Mouse (Mus musculus): ENCODE data around the gene Eif4g1. TPM values are rescaled to one million over a fixed set of nuclear protein-coding genes. Genes with fewer than 3 reads are reported as not detected.

The Eif4g1 gene
- total RNA-seq, 2 experiments from 2014 or later = 395 to 402 TPM

- no peak for DNase-seq
- intact Hi-C loops (cut with DNase I) = no loop called here
Measured at GRCm38 (mm10) chr16:20722736-20723135, 54.6 kb downstream of the Eif4g1 start.

GRCm38 (mm10) chr16:20723247-20723646 lies 55.1 kb downstream of the Eif4g1 start:
- no peak for DNase-seq
- intact Hi-C loops (cut with DNase I) = no loop called here

- peak in 1 of 2 experiments; percentile 64 for DNase-seq
- intact Hi-C loops (cut with DNase I) = loop anchor here (2.0 kb wide), 1 partner anchor 40 kb away; no protein-coding TSS in a partner anchor
Measured at GRCm38 (mm10) chr16:20724338-20724748, 56.2 kb downstream of the Eif4g1 start.

- intact Hi-C loops (cut with DNase I) = loop anchor here (2.0 kb wide), 1 partner anchor 39 kb away; no protein-coding TSS in a partner anchor
- DNase-seq = no peak
Measured at GRCm38 (mm10) chr16:20725321-20725720, 57.2 kb downstream of the Eif4g1 start.

GRCm38 (mm10) chr16:20725750-20726149 lies 57.6 kb downstream of the Eif4g1 start:
- intact Hi-C loops (cut with DNase I) = loop anchor here (2.0 kb wide), 1 partner anchor 39 kb away; no protein-coding TSS in a partner anchor
- DNase-seq = no peak

- no peak for DNase-seq
- intact Hi-C loops (cut with DNase I) = no loop called here
Measured at GRCm38 (mm10) chr16:20726384-20726783, 58.3 kb downstream of the Eif4g1 start.

GRCm38 (mm10) chr16:20730293-20730711 lies 62.2 kb downstream of the Eif4g1 start:
- no peak for DNase-seq

GRCm38 (mm10) chr16:20731688-20732087 lies 63.6 kb downstream of the Eif4g1 start:
- intact Hi-C loops (cut with DNase I) = no loop called here
- no peak for DNase-seq

More at GRCm38 (mm10) chr16:20730293-20730711, 62.2 kb downstream of the Eif4g1 start:
- intact Hi-C loops (cut with DNase I) = no loop called here

- intact Hi-C loops (cut with DNase I) = no loop called here
- DNase-seq = no peak
Measured at GRCm38 (mm10) chr16:20732251-20732924, 64.3 kb downstream of the Eif4g1 start.

GRCm38 (mm10) chr16:20732925-20733730 lies 65.0 kb downstream of the Eif4g1 start, which contains the start of gene Chrd:
Chrd (plus strand) TSS chr16:20733127.
- peak; percentile 66 for DNase-seq

GRCm38 (mm10) chr16:20733731-20734730 lies 65.9 kb downstream of the Eif4g1 start, which contains the start of gene Thpo:
Thpo (minus strand) TSS chr16:20734511.
- DNase-seq = no peak
- intact Hi-C loops (cut with DNase I) = no loop called here

More at GRCm38 (mm10) chr16:20732925-20733730, 65.0 kb downstream of the Eif4g1 start, which contains the start of gene Chrd:
- intact Hi-C loops (cut with DNase I) = no loop called here

- DNase-seq = no peak
- intact Hi-C loops (cut with DNase I) = no loop called here
Measured at GRCm38 (mm10) chr16:20735651-20736050, 67.5 kb downstream of the Eif4g1 start.

GRCm38 (mm10) chr16:20736168-20736567 lies 68.1 kb downstream of the Eif4g1 start:
- intact Hi-C loops (cut with DNase I) = no loop called here
- no peak for DNase-seq

- no peak for DNase-seq
- intact Hi-C loops (cut with DNase I) = no loop called here
Measured at GRCm38 (mm10) chr16:20736823-20737222, 68.7 kb downstream of the Eif4g1 start.

GRCm38 (mm10) chr16:20739845-20740244 lies 71.7 kb downstream of the Eif4g1 start:
- no peak for DNase-seq
- intact Hi-C loops (cut with DNase I) = no loop called here

Other genes starting within 250 kb of the Eif4g1 start
- 10 to 100 TPM; 60.7 to 61.2 TPM for gene Abcc5, start 241.9 kb upstream of the Eif4g1 start, total RNA-seq (2021)
- 10 to 100 TPM; 44.2 to 56.1 TPM for gene Eif2b5, start 169.5 kb upstream of the Eif4g1 start, total RNA-seq (2021)
- gene Dvl3, start 151.3 kb upstream of the Eif4g1 start, total RNA-seq (2021) = 10 to 100 TPM; 27.8 to 28.8 TPM
- gene Ap2m1, start 132.8 kb upstream of the Eif4g1 start, total RNA-seq (2021) = 100 to 1,000 TPM; 133 to 135 TPM
- gene Abcf3, start 119.7 kb upstream of the Eif4g1 start, total RNA-seq (2021) = 10 to 100 TPM; 51.0 to 69.7 TPM
- gene Vwa5b2, start 78.8 kb upstream of the Eif4g1 start, total RNA-seq (2021) = not detected
- gene Eef1akmt4, start 56.7 kb upstream of the Eif4g1 start, total RNA-seq (2021) = 1 to 10 TPM; 3.7 to 5.5 TPM
- gene Gm49333, start 56.7 kb upstream of the Eif4g1 start, total RNA-seq (2021) = not detected
- 10 to 100 TPM; 12.7 to 15.8 TPM for gene Alg3, start 56.6 kb upstream of the Eif4g1 start, total RNA-seq (2021)
- gene Camk2n2, start 47.0 kb upstream of the Eif4g1 start, total RNA-seq (2021) = 1 to 10 TPM; 1.0 to 1.3 TPM
- under 1 TPM; 0.30 to 0.41 TPM for gene Ece2, start 38.5 kb upstream of the Eif4g1 start, total RNA-seq (2021)
- 100 to 1,000 TPM; 189 to 197 TPM for gene Psmd2, start 16.7 kb upstream of the Eif4g1 start, total RNA-seq (2021)
- gene Fam131a, start 24.9 kb downstream of the Eif4g1 start, total RNA-seq (2021) = 10 to 100 TPM; 50.1 to 79.3 TPM
- gene Polr2h, start 49.4 kb downstream of the Eif4g1 start, total RNA-seq (2021) = 1 to 10 TPM; 7.7 to 9.3 TPM
- gene Clcn2, start 49.4 kb downstream of the Eif4g1 start, total RNA-seq (2021) = 1 to 10 TPM in 1 of 2 experiments, under 1 TPM in 1; 0.99 to 1.0 TPM
- 1 to 10 TPM; 2.3 to 3.0 TPM for gene Chrd, start 64.8 kb downstream of the Eif4g1 start, total RNA-seq (2021)
- 1 to 10 TPM; 3.6 to 4.0 TPM for gene Thpo, start 66.2 kb downstream of the Eif4g1 start, total RNA-seq (2021)

Measured in gastrocnemius, postnatal 36 days (tissue).